Mouse (Mus musculus): ENCODE data around the gene Rpl3. TPM values are rescaled to one million over a fixed set of nuclear protein-coding genes. Genes with fewer than 3 reads are reported as not detected.

The Rpl3 gene
- polyA plus RNA-seq, 1 experiment from 2014 or later = 601 TPM

GRCm38 (mm10) chr15:80087406-80088012 lies 4.2 kb downstream of the Rpl3 start:
- no peak overlapping the region for H3K4me2 ChIP-seq
- H3K27me3 ChIP-seq (replicated peaks) = peaks cover 21% of the 10 kb centered on the region
- no peak overlapping the region for H3K4me3 ChIP-seq
- H3K4me1 ChIP-seq (replicated peaks) = peaks cover 10% of the 10 kb centered on the region; the same call in 1 of the 2 replicates
- no peak overlapping the region for H3K27ac ChIP-seq (ENCODE audit: poor library complexity, severe bottlenecking)
- H3K9me3 ChIP-seq (replicated peaks) = no peaks in the 10 kb centered on the region
- H3K9ac ChIP-seq = no peak overlapping the region
- ATAC-seq (ENCODE audit: insufficient number of reproducible peaks, low FRiP score) = no peak
- WGBS = 74% methylated on average over 9 of the region's 9 CpGs
- H3K36me3 ChIP-seq = no peaks in the 10 kb centered on the region

GRCm38 (mm10) chr15:80083740-80084139 lies 7.9 kb downstream of the Rpl3 start:
- Histone ChIP-seq H3K9me3 (replicated peaks) (no peaks in the 10 kb centered on the region), H3K27me3 (replicated peaks) (no peaks in the 10 kb centered on the region), H3K4me1 (replicated peaks) (peaks cover 27% of the 10 kb centered on the region), H3K9ac (peak overlapping the region; percentile 64), H3K36me3 (peaks cover 35% of the 10 kb centered on the region), H3K4me2 (peak overlapping the region; percentile 71), H3K4me3 (peak overlapping the region; percentile 89), H3K27ac (ENCODE audit: poor library complexity, severe bottlenecking) (peak overlapping the region; percentile 91)
- peak; percentile 15; the same call in 1 of the 2 replicates for ATAC-seq (ENCODE audit: insufficient number of reproducible peaks, low FRiP score)
- WGBS = 2% methylated on average over 12 of the region's 12 CpGs

- WGBS = under 1% methylated on average over 30 of the region's 30 CpGs
- H3K27ac ChIP-seq (ENCODE audit: poor library complexity, severe bottlenecking) = peak overlapping the region; percentile 91
- peak overlapping the region; percentile 89 for H3K4me3 ChIP-seq
- H3K9me3 ChIP-seq (replicated peaks) = no peaks in the 10 kb centered on the region
- peak overlapping the region; percentile 98 for H3K9ac ChIP-seq
- peak overlapping the region; percentile 71 for H3K4me2 ChIP-seq
- H3K27me3 ChIP-seq (replicated peaks) = no peaks in the 10 kb centered on the region
- peaks cover 30% of the 10 kb centered on the region for H3K4me1 ChIP-seq (replicated peaks)
- ATAC-seq (ENCODE audit: insufficient number of reproducible peaks, low FRiP score) = peak; percentile 95
- peaks cover 39% of the 10 kb centered on the region for H3K36me3 ChIP-seq
These were observed 8.4 kb downstream of the Rpl3 start for GRCm38 (mm10) chr15:80083276-80083731.

- WGBS = under 1% methylated on average over 21 of the region's 21 CpGs
- Histone ChIP-seq H3K9me3 (replicated peaks) (no peaks in the 10 kb centered on the region), H3K27ac (ENCODE audit: poor library complexity, severe bottlenecking) (peak overlapping the region; percentile 91), H3K9ac (peak overlapping the region; percentile 98), H3K4me3 (peak overlapping the region; percentile 89), H3K4me1 (replicated peaks) (peaks cover 30% of the 10 kb centered on the region), H3K27me3 (replicated peaks) (no peaks in the 10 kb centered on the region), H3K36me3 (peaks cover 45% of the 10 kb centered on the region), H3K4me2 (peak overlapping the region; percentile 71)
- no peak for ATAC-seq (ENCODE audit: insufficient number of reproducible peaks, low FRiP score)
These were observed 8.9 kb downstream of the Rpl3 start for GRCm38 (mm10) chr15:80082661-80083275.

GRCm38 (mm10) chr15:80081801-80082546 lies 9.7 kb downstream of the Rpl3 start:
- Histone ChIP-seq H3K36me3 (peaks cover 52% of the 10 kb centered on the region), H3K9me3 (replicated peaks) (no peaks in the 10 kb centered on the region), H3K27ac (ENCODE audit: poor library complexity, severe bottlenecking) (peak overlapping the region; percentile 91), H3K4me3 (peak overlapping the region; percentile 89), H3K4me1 (replicated peaks) (peaks cover 30% of the 10 kb centered on the region), H3K4me2 (peak overlapping the region; percentile 71), H3K9ac (peak overlapping the region; percentile 98), H3K27me3 (replicated peaks) (no peaks in the 10 kb centered on the region)
- 6% methylated on average over 11 of the region's 11 CpGs for WGBS
- ATAC-seq (ENCODE audit: insufficient number of reproducible peaks, low FRiP score) = no peak

- H3K9ac ChIP-seq = peak overlapping the region; percentile 98
- WGBS = 61% methylated on average over 9 of the region's 9 CpGs
These were observed 10.7 kb downstream of the Rpl3 start for GRCm38 (mm10) chr15:80080711-80081615.

GRCm38 (mm10) chr15:80079954-80080353 lies 11.7 kb downstream of the Rpl3 start:
- no peak for ATAC-seq (ENCODE audit: insufficient number of reproducible peaks, low FRiP score)
- Histone ChIP-seq H3K4me2 (peak overlapping the region; percentile 21), H3K9me3 (replicated peaks) (no peaks in the 10 kb centered on the region), H3K9ac (peak overlapping the region; percentile 14; the same call in 1 of the 2 replicates), H3K4me3 (no peak overlapping the region), H3K36me3 (peaks cover 59% of the 10 kb centered on the region), H3K4me1 (replicated peaks) (peaks cover 46% of the 10 kb centered on the region), H3K27me3 (replicated peaks) (no peaks in the 10 kb centered on the region), H3K27ac (ENCODE audit: poor library complexity, severe bottlenecking) (no peak overlapping the region)
- 86% methylated on average over 3 of the region's 3 CpGs for WGBS

More at GRCm38 (mm10) chr15:80080711-80081615, 10.7 kb downstream of the Rpl3 start:
- ATAC-seq (ENCODE audit: insufficient number of reproducible peaks, low FRiP score) = no peak
- no peaks in the 10 kb centered on the region for H3K27me3 ChIP-seq (replicated peaks)
- peak overlapping the region; percentile 49 for H3K27ac ChIP-seq (ENCODE audit: poor library complexity, severe bottlenecking)
- no peaks in the 10 kb centered on the region for H3K9me3 ChIP-seq (replicated peaks)
- H3K4me3 ChIP-seq = peak overlapping the region; percentile 89
- H3K4me2 ChIP-seq = peak overlapping the region; percentile 71
- peaks cover 36% of the 10 kb centered on the region for H3K4me1 ChIP-seq (replicated peaks)
- H3K36me3 ChIP-seq = peaks cover 59% of the 10 kb centered on the region

- Histone ChIP-seq H3K4me1 (replicated peaks) (peaks cover 52% of the 10 kb centered on the region), H3K27me3 (replicated peaks) (no peaks in the 10 kb centered on the region), H3K36me3 (peaks cover 59% of the 10 kb centered on the region), H3K9me3 (replicated peaks) (no peaks in the 10 kb centered on the region), H3K27ac (ENCODE audit: poor library complexity, severe bottlenecking) (no peak overlapping the region), H3K4me3 (no peak overlapping the region), H3K9ac (no peak overlapping the region), H3K4me2 (no peak overlapping the region)
- no peak for ATAC-seq (ENCODE audit: insufficient number of reproducible peaks, low FRiP score)
- WGBS = 91% methylated on average over 5 of the region's 5 CpGs
These were observed 12.5 kb downstream of the Rpl3 start for GRCm38 (mm10) chr15:80079129-80079668.

GRCm38 (mm10) chr15:80078058-80078814 lies 13.4 kb downstream of the Rpl3 start:
- 72% methylated on average over 11 of the region's 11 CpGs for WGBS
- H3K4me2 ChIP-seq = no peak overlapping the region
- no peak overlapping the region for H3K4me3 ChIP-seq
- H3K4me1 ChIP-seq (replicated peaks) = peaks cover 52% of the 10 kb centered on the region
- H3K9ac ChIP-seq = no peak overlapping the region
- ATAC-seq (ENCODE audit: insufficient number of reproducible peaks, low FRiP score) = no peak
- no peaks in the 10 kb centered on the region for H3K9me3 ChIP-seq (replicated peaks)
- no peak overlapping the region for H3K27ac ChIP-seq (ENCODE audit: poor library complexity, severe bottlenecking)
- peaks cover 59% of the 10 kb centered on the region for H3K36me3 ChIP-seq
- no peaks in the 10 kb centered on the region for H3K27me3 ChIP-seq (replicated peaks)

All from heart, embryonic 12.5 days (tissue).